Mouse (Mus musculus) CD4-positive, CD25-positive, alpha-beta regulatory T cell, adult 2 months (primary cell): ENCODE data around the gene Jagn1.

Source experiments
- DNase-seq: peaks from one replicate; pipeline ENCODE4 v3.0.0-alpha.2; 2012; ENCODE audit warnings: low read depth, low spot score

Gene Jagn1

GRCm38 (mm10) chr6:113434691-113435090, 7.7 kb upstream of the Jagn1 start:
- no peak for DNase-seq

DNA sequence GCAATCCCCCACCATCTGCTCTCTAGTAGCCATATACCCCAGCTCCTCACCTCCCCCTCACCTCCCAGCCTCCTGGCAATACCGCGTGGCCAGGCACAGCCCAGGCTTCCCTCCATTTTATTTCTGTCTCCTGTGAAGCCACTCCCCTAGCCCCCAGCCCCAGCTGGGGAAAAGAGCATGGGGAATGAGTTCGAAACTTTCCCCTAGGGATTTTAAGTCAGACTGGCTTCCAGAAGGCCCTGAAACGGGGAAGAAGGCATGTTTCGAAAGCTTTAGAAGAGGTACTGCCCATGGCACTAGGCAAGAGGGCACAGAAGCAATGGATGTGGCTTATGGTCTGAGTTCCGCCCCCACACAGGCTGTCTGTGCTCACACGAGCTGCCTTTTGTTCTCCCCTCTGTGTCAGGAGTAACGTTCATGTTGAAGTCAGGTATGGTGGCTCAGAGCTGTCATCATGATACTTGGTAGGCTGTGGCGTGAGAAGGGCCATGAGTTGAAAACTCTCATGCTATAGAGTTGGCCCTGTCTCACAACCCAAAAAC, 6.6 kb upstream of the Jagn1 start, which contains the start of gene Cidec:
TSS of gene Cidec (minus strand) at position 97 of the 542 bp plus-strand sequence.
- DNase-seq: no peak

DNA sequence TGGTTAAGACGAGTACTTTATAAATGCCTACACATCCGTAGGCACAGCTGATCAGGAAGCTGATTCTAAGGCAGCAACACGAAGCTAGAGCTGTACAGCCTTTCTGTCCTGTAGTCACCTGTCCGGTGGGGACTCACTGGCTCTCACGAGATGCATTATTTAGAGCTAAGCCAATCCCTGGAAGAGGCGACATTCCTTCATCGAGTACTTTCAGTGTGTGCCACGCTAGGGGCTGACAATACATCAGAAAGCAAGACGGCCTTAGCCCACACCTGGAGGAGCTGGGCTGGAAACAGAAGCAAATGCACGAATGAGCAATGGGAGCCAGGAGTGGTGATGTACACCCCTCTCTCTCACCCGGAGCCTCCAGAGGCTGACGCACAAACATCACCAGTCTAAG, 5.2 kb upstream of the Jagn1 start:
- no peak for DNase-seq

DNA sequence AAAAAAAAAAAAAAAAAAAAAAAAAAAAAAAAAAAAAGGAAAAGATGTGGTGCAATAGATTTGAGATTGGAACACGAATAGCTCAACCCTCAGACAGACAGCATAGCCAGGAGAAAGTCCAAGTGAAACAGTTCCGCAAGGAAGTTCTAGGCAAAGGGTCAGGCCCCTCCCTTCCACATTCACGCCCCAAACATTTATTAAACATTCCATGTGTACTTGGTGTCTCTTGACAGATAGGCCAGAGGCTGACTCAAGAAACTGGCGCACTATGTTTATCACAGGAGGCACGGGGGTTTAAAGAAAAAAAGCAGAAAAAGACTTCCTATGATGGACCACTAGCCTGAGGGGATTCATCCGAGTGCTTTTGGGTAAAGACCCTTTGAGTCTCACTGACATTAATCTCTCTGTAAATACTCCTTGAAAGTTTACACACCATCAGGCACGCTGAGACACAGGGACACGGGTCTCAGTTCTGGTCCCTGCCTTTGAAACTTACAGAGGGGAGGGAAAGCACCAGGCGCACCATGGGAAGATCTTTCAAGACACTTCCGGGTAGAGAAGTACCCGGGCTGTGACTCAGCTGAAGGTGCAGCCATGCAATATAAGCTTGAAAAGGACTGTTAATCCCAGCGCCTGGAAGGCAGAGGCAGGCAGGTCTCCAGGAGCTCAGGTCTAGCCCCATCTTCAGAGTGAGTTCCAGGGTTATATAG, 3.5 kb upstream of the Jagn1 start:
- peak; percentile 15 for DNase-seq

- DNase-seq: no peak
Observed at GRCm38 (mm10) chr6:113440686-113441085, 1.7 kb upstream of the Jagn1 start.

GRCm38 (mm10) chr6:113441147-113441680, 1.2 kb upstream of the Jagn1 start:
- peak; percentile 90 for DNase-seq

DNA sequence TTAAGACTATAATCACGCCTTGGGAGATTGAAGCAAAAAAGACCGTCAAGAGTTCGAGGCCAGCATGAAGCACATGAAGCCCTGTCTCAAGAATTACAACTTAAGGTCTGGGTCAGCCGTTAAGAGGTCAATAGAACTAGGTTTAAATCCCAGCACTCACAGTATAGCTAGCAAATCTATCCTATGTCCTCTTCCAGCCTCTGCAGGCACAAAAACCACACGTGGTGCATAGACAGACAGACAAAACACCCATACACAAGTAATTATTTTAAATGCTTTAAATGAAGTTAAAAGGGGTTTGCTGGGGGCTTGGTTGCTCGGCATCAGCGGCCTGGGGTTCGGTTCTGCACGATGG, 305 bp upstream of the Jagn1 start:
- DNase-seq: no peak

GRCm38 (mm10) chr6:113443091-113443490, 722 bp downstream of the Jagn1 start:
- DNase-seq: peak; percentile 58

- no peak for DNase-seq
Observed at GRCm38 (mm10) chr6:113444207-113444965, 2.0 kb downstream of the Jagn1 start.

DNA sequence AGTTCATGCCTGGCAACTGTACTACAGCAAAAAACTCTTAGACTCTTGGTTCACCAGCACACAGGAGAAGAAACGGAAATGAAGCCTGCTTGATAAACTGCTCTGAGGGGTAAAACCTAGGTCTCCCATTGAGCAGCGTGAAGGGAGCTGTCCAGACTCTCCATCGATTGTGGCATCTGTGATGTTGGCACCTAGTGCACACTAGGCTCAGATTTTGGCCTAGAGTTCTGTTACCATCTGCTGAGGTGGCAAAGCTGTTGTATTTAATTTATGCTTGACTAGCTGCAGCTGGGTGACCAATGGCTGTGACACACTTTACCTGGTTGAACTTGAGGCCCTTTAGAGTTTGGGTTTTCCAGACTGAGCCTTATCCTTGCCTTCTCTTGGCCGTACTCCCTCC, 5.3 kb downstream of the Jagn1 start:
- no peak for DNase-seq

GRCm38 (mm10) chr6:113451839-113452238, 9.5 kb downstream of the Jagn1 start:
- no peak for DNase-seq

DNA sequence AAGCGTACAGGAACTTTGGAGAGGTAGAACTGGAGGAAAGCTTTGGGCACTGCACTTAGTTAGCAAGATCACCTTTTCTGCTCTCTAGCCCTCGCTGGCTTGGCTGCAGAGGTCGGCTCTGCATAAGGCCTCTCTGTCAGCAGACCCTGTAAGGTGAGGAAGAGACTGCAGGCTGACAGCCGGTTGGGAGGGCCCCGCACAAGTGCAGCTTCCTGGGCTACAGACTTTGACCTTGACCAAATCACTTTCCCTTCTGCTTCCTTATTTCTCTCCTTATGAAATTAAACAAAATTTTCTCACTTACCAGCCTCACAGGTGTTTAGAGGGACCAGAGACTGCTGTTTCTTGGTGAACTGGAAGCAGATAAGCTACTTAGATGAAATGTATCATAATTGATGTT, 12.6 kb downstream of the Jagn1 start:
- DNase-seq: no peak

- DNase-seq: no peak
Observed at GRCm38 (mm10) chr6:113457952-113458534, 15.7 kb downstream of the Jagn1 start, which contains the start of gene Il17re. Gene Il17re, plus strand, starts transcription at chr6:113458484.

DNA sequence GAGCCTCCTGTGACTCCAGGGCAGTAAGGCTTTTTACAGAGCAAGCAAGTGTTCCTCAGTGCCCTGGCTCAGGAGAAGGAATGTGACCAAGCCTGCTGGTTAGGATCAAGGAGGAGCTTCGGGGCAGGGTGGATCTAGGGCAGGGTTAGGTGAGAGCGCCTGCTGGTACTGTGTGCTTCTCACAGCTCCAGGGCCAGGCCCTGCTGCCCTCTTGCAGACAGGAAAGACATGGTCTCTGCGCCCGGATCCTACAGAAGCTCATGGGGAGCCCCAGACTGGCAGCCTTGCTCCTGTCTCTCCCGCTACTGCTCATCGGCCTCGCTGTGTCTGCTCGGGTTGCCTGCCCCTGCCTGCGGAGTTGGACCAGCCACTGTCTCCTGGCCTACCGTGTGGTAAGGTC, 16.3 kb downstream of the Jagn1 start:
- DNase-seq: no peak

GRCm38 (mm10) chr6:113464040-113464439, 21.7 kb downstream of the Jagn1 start:
- DNase-seq: no peak

DNA sequence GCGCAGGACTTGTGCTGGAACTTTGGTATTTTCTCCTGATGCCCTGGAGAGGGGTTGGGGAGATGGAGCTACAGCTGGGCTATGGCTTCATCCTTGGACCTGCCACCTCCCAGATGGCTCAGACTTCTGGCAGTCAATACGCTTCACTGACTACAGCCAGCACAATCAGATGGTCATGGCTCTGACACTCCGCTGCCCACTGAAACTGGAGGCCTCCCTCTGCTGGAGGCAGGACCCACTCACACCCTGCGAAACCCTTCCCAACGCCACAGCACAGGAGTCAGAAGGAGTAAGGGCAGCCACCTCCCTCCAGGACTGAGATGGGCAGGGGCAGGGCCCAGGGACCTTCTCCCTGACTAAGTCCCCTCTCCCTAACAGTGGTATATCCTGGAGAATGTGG, 23.2 kb downstream of the Jagn1 start:
- DNase-seq: no peak

GRCm38 (mm10) chr6:113468512-113468911, 26.1 kb downstream of the Jagn1 start:
- no peak for DNase-seq

DNA sequence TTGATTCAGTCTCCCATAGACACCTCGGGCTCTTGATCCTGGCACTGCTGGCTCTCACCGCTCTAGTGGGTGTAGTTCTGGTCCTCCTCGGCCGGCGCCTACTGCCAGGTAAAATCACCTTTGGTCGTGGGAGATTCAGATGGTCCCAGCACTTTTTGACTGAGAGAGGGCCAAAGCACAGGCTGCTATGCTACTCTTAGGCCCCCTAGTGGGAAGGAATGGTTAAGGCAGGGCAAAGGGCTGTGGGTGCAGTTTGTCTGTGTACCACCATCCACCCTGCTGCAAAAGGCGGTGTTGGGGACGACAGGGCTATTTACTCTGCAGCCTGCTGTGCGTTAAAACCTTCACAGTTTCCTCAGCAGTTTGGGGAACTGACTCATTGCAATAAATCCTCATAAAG, 26.7 kb downstream of the Jagn1 start:
- peak; percentile 86 for DNase-seq

DNA sequence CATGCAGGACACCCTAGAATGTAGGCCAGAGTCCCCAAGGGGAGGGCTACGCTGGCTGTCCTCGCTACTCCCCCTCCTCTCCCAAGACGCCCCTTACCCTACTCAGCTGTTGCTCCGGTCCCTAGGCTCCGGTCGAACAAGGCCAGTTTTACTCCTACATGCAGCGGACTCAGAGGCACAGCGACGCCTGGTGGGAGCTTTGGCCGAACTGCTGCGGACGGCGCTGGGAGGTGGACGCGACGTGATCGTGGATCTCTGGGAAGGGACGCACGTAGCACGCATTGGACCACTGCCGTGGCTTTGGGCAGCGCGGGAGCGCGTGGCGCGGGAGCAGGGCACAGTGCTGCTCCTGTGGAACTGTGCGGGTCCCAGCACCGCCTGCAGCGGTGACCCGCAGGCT, 27.1 kb downstream of the Jagn1 start:
- peak; percentile 78 for DNase-seq

DNA sequence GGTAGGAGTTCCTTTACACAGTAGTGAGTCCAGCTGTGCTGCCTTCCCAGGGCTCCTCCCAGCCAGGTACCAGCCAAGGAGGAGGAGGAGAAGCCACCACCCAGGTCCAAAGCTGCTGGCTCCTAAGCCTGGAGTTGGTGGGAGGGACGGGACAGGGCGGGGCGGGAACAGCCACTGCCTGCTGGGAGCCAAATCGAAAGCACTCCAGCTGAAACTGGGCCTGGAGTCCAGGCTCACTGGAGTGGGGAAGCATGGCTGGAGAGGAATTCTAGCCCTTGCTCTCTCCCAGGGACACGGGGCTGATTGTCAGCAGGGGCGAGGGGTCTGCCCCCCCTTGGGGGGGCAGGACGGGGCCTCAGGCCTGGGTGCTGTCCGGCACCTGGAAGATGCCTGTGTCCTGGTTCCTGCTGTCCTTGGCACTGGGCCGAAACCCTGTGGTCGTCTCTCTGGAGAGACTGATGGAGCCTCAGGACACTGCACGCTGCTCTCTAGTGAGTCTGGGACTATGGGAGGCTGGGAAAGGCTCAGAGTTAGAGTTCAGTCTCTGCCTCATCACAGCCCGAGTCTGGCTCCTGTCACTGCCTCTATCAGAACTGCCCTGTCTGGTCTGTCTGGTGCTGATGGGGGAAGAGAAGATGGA, 29.0 kb downstream of the Jagn1 start, which contains the start of gene Il17rc:
TSS of gene Il17rc (plus strand) at position 131 of the 640 bp plus-strand sequence.
- DNase-seq: no peak

GRCm38 (mm10) chr6:113472061-113472460, 29.7 kb downstream of the Jagn1 start:
- DNase-seq: no peak

GRCm38 (mm10) chr6:113473246-113473645, 30.9 kb downstream of the Jagn1 start:
- no peak for DNase-seq
